Mouse (Mus musculus) lung, adult 2 months (tissue): ENCODE measurements around the gene Angel1. TPM values are rescaled to one million over a fixed set of nuclear protein-coding genes. Genes with fewer than 3 reads are reported as not detected.

Source experiments
- DNase-seq: peaks from one replicate; pipeline ENCODE4 v3.0.0; 2022
- H3K4me1 ChIP-seq: fragments of 200-500 bp; 2 replicates; pipeline ENCODE4 v1.6.1; 2011; ENCODE audit warnings: low read length; ENCODE audit not compliant: control insufficient read depth, insufficient read depth
- H3K4me3 ChIP-seq: fragments of 200-500 bp; replicated peaks from 2 replicates; pipeline ENCODE3; 2011; ENCODE audit warnings: low read depth, mild to moderate bottlenecking, control low read depth, low read length; ENCODE audit errors: extremely low read depth
- CTCF ChIP-seq: fragments of 200-500 bp; IDR thresholded peaks from 2 replicates; pipeline ENCODE4 v1.5.1; 2011; ENCODE audit warnings: mild to moderate bottlenecking, low read length, control low read depth; ENCODE audit not compliant: insufficient read depth
- POLR2A ChIP-seq: fragments of 200-500 bp; IDR thresholded peaks from 2 replicates; pipeline ENCODE4 v1.6.1; 2011; ENCODE audit warnings: low read depth, mild to moderate bottlenecking, control low read depth, low read length, borderline replicate concordance; ENCODE audit errors: extremely low read depth
- WGBS: fragments of 180-500 bp; shearing (Covaris S2); methylation state at CpG from one replicate; pipeline ENCODE4 v1.1.7; 2018; 5-methylcytosine and 5-hydroxymethylcytosine counted together
- polyA plus RNA-seq: library from polyadenylated mRNA; depleted of rRNA; stranded (reverse); fragments of >200 nt; gene quantifications from 2 replicates; pipeline ENCODE4 v1.2.3, GENCODE M21; 2012; rRNA removed

Angel1 gene
- 5.7 and 7.3 TPM in 2 replicates for polyA plus RNA-seq

DNA sequence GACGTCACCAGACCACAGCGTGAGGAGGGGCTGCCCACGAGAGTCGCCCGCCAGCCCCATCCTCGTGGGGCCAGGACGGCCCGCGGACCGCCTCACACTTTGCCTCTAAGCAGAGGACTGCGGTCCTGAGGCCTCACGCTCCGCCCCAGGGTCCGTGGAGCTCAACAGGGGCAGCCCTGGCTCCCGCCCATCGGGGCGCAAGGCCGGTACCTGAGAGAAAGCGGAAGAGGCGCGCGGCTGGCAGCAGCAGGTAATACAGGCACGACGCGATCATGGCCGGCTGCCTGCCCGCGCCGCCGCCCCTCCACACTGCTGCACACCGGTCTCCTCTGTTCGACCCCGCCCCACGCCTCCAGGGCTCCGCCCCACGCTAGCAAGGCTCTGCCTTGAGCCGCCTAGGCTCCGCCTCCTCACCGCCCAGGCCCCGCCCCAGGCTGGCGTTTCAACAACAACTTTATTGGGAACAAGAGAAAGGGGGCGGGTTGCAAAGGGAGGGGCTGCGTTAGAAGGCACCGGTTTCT, at the start of gene Angel1:
TSS of gene Angel1 (minus strand) at position 341 of the 521 bp plus-strand sequence.
- 1% methylated on average over 44 of the region's 44 CpGs for WGBS
- Histone ChIP-seq H3K4me3 (peak within 1 kb of the TSS; percentile 90), H3K4me1 (no peaks in the 10 kb centered on the region)
- TF ChIP-seq POLR2A: peak; percentile 45; the same call in 1 of the 2 replicates
- 0 out of 2 replicates have a peak, but pooled peaks have one; percentile 1 for TF ChIP-seq CTCF
- DNase-seq: peak; percentile 96

DNA sequence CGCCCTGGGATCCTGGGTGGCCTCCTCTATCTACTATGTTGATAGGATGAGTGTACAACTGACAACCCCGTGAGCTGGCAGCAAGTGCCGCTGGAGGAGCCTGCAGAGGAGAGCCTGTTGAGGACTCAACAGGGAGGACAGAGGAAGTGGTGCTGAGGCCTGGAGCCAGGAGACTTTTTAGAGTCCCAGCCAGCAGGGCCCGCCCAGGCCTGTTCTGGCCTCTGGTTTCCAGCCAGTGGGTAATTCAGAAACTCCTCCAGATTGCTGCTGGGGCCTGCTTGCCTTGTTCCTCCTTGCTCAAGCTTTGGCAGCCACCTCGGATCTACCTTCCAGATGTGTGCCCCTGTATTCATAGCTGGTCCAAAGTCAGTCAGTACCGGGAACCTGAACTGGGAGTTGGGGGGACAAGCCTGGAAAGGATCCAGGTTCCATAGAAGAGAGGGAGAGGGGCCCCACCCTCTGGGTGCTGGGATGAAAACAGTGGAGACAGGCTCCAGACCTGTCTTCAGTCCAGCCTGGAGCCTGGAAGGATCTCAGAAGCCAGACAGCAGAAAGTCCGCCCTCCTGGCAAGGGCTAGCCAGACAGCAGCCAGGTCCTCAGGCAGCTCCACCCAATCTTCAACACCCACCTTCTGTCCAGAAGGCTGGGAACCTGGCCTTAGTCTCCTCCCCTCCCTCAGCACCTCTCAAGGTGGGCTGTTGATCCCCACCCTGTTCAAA, 49.5 kb upstream of the Angel1 start:
- peak; percentile 37; the same call in 1 of the 2 replicates for TF ChIP-seq POLR2A
- TF ChIP-seq CTCF: no peak
- Histone ChIP-seq H3K4me3 (no peak overlapping the region), H3K4me1 (peaks cover 17% of the 10 kb centered on the region)
- WGBS: 17% methylated on average over 7 of the region's 7 CpGs
- peak; percentile 51 for DNase-seq

DNA sequence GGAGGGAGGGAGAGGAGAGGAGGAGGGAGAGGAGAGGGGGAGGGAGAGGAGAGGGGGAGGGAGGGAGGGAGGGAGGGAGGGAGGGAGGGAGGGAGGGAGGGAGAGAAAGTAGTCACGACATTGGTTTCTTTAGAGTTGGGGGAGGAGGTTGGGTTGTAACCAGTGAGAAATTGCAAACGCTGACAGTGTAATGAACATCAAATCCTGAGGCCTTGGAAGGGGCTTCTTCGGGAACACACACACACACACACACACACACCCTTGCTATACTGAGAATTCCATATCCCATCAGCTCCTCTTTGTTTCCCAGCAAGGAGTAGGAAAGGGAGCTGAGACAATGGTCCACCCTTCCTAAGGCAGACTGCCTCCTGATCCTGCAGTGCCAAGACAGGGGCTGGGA, 46.3 kb upstream of the Angel1 start:
- Histone ChIP-seq H3K4me3 (no peak overlapping the region), H3K4me1 (peaks cover 28% of the 10 kb centered on the region)
- DNase-seq: no peak
- 10% methylated on average over 3 of the region's 3 CpGs for WGBS
- TF ChIP-seq CTCF (no peak), POLR2A (no peak)

DNA sequence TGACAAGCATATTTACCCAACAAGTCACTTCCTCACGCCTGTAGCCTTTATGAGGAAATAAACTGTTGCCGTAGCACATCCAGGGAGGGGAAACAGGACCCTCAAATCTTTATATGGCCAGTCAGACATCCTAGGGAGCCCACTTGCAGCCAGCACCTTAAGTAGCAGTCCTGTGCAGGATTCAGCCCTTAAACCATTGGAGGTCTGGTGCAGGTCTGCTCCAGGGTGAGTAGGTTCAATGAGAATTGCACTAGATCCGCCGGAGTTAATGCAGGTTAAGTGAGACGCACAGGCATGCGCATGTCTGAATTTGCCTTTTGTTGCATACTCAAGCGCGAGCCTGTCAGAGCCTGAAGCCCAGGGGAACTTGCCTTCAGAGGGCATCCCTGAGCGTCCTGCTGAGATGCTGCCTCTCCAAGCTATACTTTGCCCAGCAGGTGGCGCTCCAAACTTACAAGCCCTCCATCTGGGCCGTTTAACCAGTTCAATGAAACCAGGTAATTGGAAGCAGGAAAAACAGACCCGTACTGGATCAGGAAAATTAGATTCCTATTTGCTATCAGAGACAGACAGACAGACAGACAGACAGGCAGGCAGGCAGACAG, 45.7 kb upstream of the Angel1 start:
- Histone ChIP-seq H3K4me3 (no peak overlapping the region), H3K4me1 (peaks cover 28% of the 10 kb centered on the region)
- TF ChIP-seq CTCF: peak; percentile 96
- no peak for TF ChIP-seq POLR2A
- DNase-seq: peak; percentile 85
- 9% methylated on average over 12 of the region's 12 CpGs for WGBS

DNA sequence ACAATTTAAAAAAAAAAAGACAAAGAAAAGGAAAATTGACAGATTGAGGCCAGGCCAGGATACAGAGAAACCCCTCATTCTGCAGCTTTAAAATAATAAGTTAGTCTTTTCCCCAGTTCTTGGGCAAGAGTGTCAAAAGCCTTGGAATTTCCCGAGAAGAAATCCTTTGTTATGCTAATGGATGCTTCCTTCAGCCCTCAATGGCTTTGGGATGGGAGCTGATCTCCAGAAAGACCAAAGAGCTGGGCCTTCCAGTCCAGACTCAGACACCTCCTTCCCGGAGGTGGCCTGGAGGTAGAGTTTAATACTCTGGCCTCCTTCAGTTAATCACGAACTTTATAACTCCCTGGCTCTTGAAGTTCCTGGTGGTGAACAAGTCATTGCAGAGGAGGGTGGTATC, 44.7 kb upstream of the Angel1 start:
- H3K4me3 ChIP-seq: no peak overlapping the region
- H3K4me1 ChIP-seq: peaks cover 19% of the 10 kb centered on the region
- 36% methylated on average over 3 of the region's 3 CpGs for WGBS
- no peak for TF ChIP-seq POLR2A
- no peak for TF ChIP-seq CTCF
- no peak for DNase-seq

DNA sequence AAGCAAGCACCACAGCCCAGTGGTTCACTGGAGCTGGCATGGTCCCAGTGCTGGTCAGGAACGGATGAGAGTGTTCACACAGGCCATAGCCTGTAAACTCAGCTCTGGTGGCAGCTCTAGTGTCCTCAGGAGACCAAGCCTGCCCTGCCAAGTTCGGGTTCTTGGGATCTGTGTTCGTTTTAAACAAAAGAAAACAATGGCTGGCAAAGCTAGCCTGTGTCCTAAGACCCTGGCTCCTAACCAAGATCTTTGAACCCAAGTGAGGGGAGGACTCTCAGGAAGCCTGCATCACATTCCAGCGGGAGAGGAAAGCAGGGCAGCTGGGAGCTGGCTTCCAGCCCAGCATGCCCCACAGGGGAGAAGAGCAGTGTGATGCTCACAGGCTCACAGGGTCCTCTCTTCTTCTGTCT, 44.0 kb upstream of the Angel1 start:
- WGBS: 9% methylated on average over 4 of the region's 4 CpGs
- H3K4me1 ChIP-seq: peaks cover 14% of the 10 kb centered on the region
- TF ChIP-seq POLR2A: peak; percentile 49; the same call in 1 of the 2 replicates
- no peak for TF ChIP-seq CTCF
- no peak overlapping the region for H3K4me3 ChIP-seq
- peak; percentile 65 for DNase-seq

DNA sequence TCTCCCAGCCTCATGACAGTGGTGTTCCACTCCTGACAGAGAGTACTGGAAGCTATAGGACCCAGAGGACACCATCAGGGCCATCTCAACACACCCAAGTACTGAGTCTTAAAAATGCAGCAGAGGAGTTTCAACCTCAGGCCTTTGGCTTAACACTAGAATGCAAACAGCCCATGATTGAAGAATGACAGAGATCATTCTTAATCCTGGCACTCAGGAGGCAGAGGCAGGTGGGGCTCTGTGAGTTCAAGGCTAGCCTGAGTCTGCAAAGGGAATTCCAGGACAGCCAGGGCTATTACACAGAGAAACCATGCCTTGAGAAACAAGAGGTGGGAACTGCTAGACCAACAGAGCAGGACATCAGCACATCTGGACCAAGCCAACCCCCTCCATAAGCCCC, 43.6 kb upstream of the Angel1 start:
- H3K4me1 ChIP-seq: peaks cover 13% of the 10 kb centered on the region
- DNase-seq: no peak
- TF ChIP-seq CTCF (no peak), POLR2A (no peak)
- no peak overlapping the region for H3K4me3 ChIP-seq

DNA sequence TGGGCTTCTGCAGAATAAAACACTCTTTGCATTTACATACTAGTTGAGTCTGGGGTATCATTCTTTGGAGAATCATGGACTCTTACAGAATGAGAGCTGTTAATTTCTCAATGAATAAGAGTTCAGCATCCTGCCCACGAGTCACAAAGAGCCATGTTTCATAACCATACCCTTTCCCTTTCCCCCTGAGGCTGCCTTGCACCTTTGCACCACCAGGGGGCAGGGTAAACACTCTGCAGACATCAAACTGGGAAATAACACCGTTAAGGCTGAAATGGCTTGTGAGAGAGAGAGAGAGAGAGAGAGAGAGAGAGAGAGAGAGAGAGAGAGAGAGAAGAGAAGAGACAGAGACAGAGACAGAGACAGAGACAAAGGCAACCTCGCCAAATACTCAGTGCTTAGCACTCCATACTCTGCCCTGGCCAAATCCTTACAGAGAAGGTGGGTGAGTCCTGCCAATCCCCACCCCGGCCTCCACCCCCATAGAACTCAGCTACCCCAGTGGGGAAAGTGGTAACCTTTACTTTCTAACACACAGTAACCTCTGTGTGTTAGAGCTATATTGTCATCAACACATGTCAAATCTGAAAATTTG, 42.8 kb upstream of the Angel1 start:
- whole genome bisulfite sequencing: 36% methylated on average over 4 of the region's 4 CpGs
- peak; percentile 93 for TF ChIP-seq CTCF
- no peak for TF ChIP-seq POLR2A
- DNase-seq: peak; percentile 78
- Histone ChIP-seq H3K4me3 (no peak overlapping the region), H3K4me1 (peaks cover 13% of the 10 kb centered on the region)

DNA sequence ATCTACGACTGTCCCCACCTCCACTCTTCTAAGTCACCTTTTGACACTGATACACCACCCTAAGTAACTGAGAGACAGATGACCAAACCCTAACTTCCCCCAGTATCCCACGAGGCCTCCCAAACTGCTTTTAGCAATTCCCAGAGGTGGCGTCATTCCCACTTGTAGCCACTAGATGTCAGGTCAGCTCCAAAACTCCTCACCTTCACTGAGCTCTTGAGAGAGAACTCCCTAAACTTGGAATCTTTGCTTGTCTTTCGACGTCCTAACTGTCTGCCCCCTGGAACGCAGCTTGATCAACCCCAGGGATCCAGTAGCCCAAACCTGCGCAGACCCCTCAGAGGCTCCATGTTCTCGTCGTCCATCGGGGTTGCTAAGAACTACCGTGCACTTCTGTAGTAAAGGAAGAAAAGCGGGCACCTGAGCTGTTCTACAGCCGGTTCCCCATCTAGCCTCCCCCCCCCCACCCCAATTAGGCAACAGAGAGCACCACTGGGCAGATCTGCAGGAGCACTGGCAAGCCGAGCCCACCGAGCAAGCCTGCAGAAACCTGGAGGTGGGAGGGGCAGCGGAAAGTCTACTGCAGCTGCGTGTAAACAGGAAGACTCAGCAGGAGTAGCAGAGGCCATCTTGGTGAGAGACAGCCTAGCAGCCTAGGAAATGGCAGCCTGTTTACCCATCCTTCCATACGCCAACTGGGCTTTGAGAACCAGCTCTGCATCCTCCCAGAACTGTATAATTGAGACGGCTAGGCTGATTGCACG, 41.8 kb upstream of the Angel1 start:
- 35% methylated on average over 20 of the region's 20 CpGs for WGBS
- Histone ChIP-seq H3K4me1 (peaks cover 13% of the 10 kb centered on the region), H3K4me3 (no peak overlapping the region)
- TF ChIP-seq POLR2A (no peak), CTCF (peak; percentile 73)
- peak; percentile 59 for DNase-seq

DNA sequence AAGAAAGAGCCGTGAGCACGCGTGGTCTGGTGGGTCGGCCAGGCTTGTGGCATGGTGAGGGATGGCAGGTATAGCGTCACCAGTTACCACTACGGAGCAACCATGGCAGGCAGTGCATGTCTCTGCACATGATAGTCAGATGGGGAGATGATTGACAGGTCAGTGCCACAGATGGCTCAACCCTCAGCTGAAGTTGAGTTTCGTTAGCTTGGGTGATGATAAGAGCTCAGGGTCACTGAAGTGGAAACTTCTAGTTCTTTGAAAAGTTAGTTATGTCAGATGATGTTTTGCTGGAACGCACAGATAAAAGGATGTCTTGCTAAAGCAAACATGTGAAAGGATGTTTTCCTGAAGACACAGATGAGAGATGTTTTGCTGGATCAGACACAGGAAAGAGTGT, 40.2 kb upstream of the Angel1 start:
- H3K4me1 ChIP-seq: peaks cover 13% of the 10 kb centered on the region
- TF ChIP-seq CTCF: no peak
- no peak for TF ChIP-seq POLR2A
- 79% methylated on average over 8 of the region's 8 CpGs for WGBS
- H3K4me3 ChIP-seq: no peak overlapping the region
- no peak for DNase-seq
